Mouse (Mus musculus): ENCODE data around the gene Dlg2.

The Dlg2 gene

DNA sequence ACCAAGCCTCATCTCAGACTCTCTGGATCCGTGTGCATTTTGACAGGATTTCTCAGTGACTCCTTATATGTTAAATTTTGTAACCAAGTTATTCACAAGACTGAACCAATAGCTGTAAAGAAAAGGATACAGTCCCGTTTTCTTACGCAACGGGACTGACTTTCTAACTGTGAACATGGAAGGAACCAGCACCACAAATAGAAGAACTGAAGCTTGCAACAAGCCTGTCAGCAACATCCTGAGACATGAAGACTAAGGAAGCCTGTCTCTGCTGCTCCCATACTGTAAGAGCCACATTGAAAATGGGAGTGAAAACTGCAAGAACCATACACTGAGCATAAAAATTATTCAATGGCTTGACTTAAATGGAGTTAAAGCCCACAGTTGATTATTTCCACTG, 1981.8 kb downstream of the Dlg2 start:
- H3K9me3 ChIP-seq (ENCODE audit: low read length), result no peaks in the 10 kb centered on the region
- no peaks in the 10 kb centered on the region for H3K36me3 ChIP-seq (ENCODE audit: insufficient read depth, low read length)
- H3K4me3 ChIP-seq (replicated peaks; ENCODE audit: low read length), result no peak overlapping the region
- H3K4me1 ChIP-seq (replicated peaks; ENCODE audit: low read depth, low read length), result no peaks in the 10 kb centered on the region
- TF ChIP-seq NANOG (IDR thresholded peaks at IDR 0.05; ENCODE audit: borderline replicate concordance, low read length) (no peak), POU5F1 (IDR thresholded peaks at IDR 0.05; ENCODE audit: borderline replicate concordance, low read length) (no peak), CTCF (conservative IDR thresholded peaks at IDR 0.05; ENCODE audit: low read length) (no peak)
- H3K27me3 ChIP-seq (ENCODE audit: insufficient read depth, low read length), result no peaks in the 10 kb centered on the region

- Histone ChIP-seq H3K4me1 (replicated peaks; ENCODE audit: low read depth, low read length) (no peaks in the 10 kb centered on the region), H3K36me3 (ENCODE audit: insufficient read depth, low read length) (no peaks in the 10 kb centered on the region), H3K27me3 (ENCODE audit: insufficient read depth, low read length) (no peaks in the 10 kb centered on the region), H3K9me3 (ENCODE audit: low read length) (no peaks in the 10 kb centered on the region), H3K4me3 (replicated peaks; ENCODE audit: low read length) (no peak overlapping the region)
- TF ChIP-seq POU5F1 (IDR thresholded peaks at IDR 0.05; ENCODE audit: borderline replicate concordance, low read length) (no peak), NANOG (IDR thresholded peaks at IDR 0.05; ENCODE audit: borderline replicate concordance, low read length) (no peak), CTCF (conservative IDR thresholded peaks at IDR 0.05; ENCODE audit: low read length) (no peak)
These were observed 1984.1 kb downstream of the Dlg2 start for GRCm38 (mm10) chr7:92460578-92460977.

- H3K4me3 ChIP-seq (replicated peaks; ENCODE audit: low read length), result no peak overlapping the region
- H3K4me1 ChIP-seq (replicated peaks; ENCODE audit: low read depth, low read length), result no peaks in the 10 kb centered on the region
- no peaks in the 10 kb centered on the region for H3K27me3 ChIP-seq (ENCODE audit: insufficient read depth, low read length)
- H3K9me3 ChIP-seq (ENCODE audit: low read length), result no peaks in the 10 kb centered on the region
- TF ChIP-seq NANOG (IDR thresholded peaks at IDR 0.05; ENCODE audit: borderline replicate concordance, low read length) (no peak), POU5F1 (IDR thresholded peaks at IDR 0.05; ENCODE audit: borderline replicate concordance, low read length) (no peak), CTCF (conservative IDR thresholded peaks at IDR 0.05; ENCODE audit: low read length) (no peak)
- H3K36me3 ChIP-seq (ENCODE audit: insufficient read depth, low read length), result no peaks in the 10 kb centered on the region
These were observed 1984.8 kb downstream of the Dlg2 start for GRCm38 (mm10) chr7:92461256-92461655.

DNA sequence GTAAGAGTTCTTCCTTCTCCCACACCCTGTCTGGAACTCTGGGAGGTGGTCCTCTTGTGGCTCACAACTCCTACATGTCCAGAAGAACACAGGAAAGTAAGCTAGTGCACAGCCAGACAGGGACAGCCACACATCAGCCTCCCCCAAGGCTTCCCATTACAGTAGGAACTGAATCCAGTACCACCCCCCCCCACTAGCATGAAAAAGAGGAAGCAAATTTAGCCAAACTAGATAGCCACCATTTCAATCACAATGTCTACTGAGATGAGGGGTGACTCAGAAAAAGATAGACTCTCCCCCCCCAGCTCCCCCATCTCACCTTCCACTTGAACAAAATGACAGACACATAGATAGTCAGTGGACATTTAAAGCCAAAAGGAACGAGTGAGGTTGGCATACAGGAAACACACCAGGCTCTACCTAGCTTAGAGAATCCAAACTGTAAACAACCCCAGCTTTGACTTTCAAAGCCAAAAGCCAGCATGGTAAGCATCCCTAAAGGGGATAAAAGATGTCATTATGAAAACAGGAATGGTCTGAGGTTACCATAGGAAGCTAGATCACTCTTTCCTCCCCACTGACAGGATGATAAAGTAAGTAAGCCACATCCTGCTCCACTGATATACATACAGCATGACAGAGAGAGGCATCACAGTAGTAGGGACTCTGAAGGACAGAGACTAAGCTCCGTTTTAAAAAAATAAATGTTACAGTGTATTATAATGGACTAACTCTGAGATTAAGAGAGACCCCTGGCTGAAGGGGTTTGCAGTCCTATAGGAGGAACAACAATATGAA, 1986.8 kb downstream of the Dlg2 start:
- Histone ChIP-seq H3K4me1 (replicated peaks; ENCODE audit: low read depth, low read length) (no peaks in the 10 kb centered on the region), H3K36me3 (ENCODE audit: insufficient read depth, low read length) (no peaks in the 10 kb centered on the region), H3K9me3 (ENCODE audit: low read length) (no peaks in the 10 kb centered on the region), H3K27me3 (ENCODE audit: insufficient read depth, low read length) (no peaks in the 10 kb centered on the region), H3K4me3 (replicated peaks; ENCODE audit: low read length) (no peak overlapping the region)
- no peak for TF ChIP-seq POU5F1 (IDR thresholded peaks at IDR 0.05; ENCODE audit: borderline replicate concordance, low read length)
- TF ChIP-seq CTCF (conservative IDR thresholded peaks at IDR 0.05; ENCODE audit: low read length), result no peak
- no peak for TF ChIP-seq NANOG (IDR thresholded peaks at IDR 0.05; ENCODE audit: borderline replicate concordance, low read length)

DNA sequence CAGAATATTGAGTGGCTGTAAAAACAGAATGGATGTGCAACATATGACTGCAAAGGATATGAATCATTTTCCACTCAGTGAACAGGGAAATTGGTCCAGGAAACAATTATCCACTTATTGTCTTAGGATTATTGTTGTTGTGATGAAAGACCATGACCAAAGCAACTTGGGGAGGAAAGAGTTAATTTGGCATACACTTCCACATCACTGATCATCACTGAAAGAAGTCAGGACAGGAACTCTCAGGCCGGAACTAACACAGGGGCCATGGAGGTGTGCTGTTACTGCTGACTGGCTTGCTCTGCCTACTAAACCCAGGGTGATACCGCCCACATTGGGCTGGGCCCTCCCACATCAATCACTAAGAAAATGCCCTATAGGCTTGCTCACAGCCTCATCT, 1987.8 kb downstream of the Dlg2 start:
- no peaks in the 10 kb centered on the region for H3K4me1 ChIP-seq (replicated peaks; ENCODE audit: low read depth, low read length)
- H3K36me3 ChIP-seq (ENCODE audit: insufficient read depth, low read length), result no peaks in the 10 kb centered on the region
- H3K4me3 ChIP-seq (replicated peaks; ENCODE audit: low read length), result no peak overlapping the region
- no peak for TF ChIP-seq POU5F1 (IDR thresholded peaks at IDR 0.05; ENCODE audit: borderline replicate concordance, low read length)
- no peak for TF ChIP-seq NANOG (IDR thresholded peaks at IDR 0.05; ENCODE audit: borderline replicate concordance, low read length)
- TF ChIP-seq CTCF (conservative IDR thresholded peaks at IDR 0.05; ENCODE audit: low read length), result no peak
- no peaks in the 10 kb centered on the region for H3K27me3 ChIP-seq (ENCODE audit: insufficient read depth, low read length)
- H3K9me3 ChIP-seq (ENCODE audit: low read length), result no peaks in the 10 kb centered on the region

GRCm38 (mm10) chr7:92479143-92479542, 2002.7 kb downstream of the Dlg2 start:
- TF ChIP-seq POU5F1 (IDR thresholded peaks at IDR 0.05; ENCODE audit: borderline replicate concordance, low read length) (no peak), NANOG (IDR thresholded peaks at IDR 0.05; ENCODE audit: borderline replicate concordance, low read length) (no peak), CTCF (conservative IDR thresholded peaks at IDR 0.05; ENCODE audit: low read length) (no peak)
- Histone ChIP-seq H3K4me1 (replicated peaks; ENCODE audit: low read depth, low read length) (no peaks in the 10 kb centered on the region), H3K27me3 (ENCODE audit: insufficient read depth, low read length) (no peaks in the 10 kb centered on the region), H3K36me3 (ENCODE audit: insufficient read depth, low read length) (no peaks in the 10 kb centered on the region), H3K9me3 (ENCODE audit: low read length) (0 out of 2 replicates have a peak, but pooled peaks cover 2% of the 10 kb centered on the region), H3K4me3 (replicated peaks; ENCODE audit: low read length) (no peak overlapping the region)

- H3K4me1 ChIP-seq (replicated peaks; ENCODE audit: low read depth, low read length), result no peaks in the 10 kb centered on the region
- 0 out of 2 replicates have a peak, but pooled peaks cover 2% of the 10 kb centered on the region for H3K9me3 ChIP-seq (ENCODE audit: low read length)
- TF ChIP-seq NANOG (IDR thresholded peaks at IDR 0.05; ENCODE audit: borderline replicate concordance, low read length), result no peak
- TF ChIP-seq POU5F1 (IDR thresholded peaks at IDR 0.05; ENCODE audit: borderline replicate concordance, low read length), result no peak
- no peak for TF ChIP-seq CTCF (conservative IDR thresholded peaks at IDR 0.05; ENCODE audit: low read length)
- no peaks in the 10 kb centered on the region for H3K27me3 ChIP-seq (ENCODE audit: insufficient read depth, low read length)
- no peaks in the 10 kb centered on the region for H3K36me3 ChIP-seq (ENCODE audit: insufficient read depth, low read length)
- H3K4me3 ChIP-seq (replicated peaks; ENCODE audit: low read length), result no peak overlapping the region
These were observed 2003.3 kb downstream of the Dlg2 start for GRCm38 (mm10) chr7:92479748-92480147.

DNA sequence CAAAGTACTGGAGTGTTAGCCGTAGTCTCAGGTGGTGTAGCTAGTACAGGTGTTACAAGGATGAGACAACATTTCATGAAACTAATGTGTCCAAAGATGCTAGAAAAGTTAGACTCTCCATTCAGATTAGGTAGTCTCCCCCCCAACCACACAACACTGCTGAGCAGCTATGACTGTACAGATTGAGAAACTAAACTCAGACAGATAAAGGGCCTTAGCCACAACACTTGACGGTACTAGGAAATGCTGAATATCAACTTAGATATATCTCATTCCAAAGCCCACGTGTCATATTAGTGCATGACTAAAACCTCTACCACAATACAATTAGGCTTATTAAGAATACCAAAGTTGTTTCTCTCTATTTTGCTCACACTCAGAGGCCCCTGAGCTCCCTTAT, 2006.9 kb downstream of the Dlg2 start:
- Histone ChIP-seq H3K9me3 (ENCODE audit: low read length) (no peaks in the 10 kb centered on the region), H3K36me3 (ENCODE audit: insufficient read depth, low read length) (no peaks in the 10 kb centered on the region), H3K4me1 (replicated peaks; ENCODE audit: low read depth, low read length) (no peaks in the 10 kb centered on the region), H3K27me3 (ENCODE audit: insufficient read depth, low read length) (no peaks in the 10 kb centered on the region), H3K4me3 (replicated peaks; ENCODE audit: low read length) (no peak overlapping the region)
- no peak for TF ChIP-seq NANOG (IDR thresholded peaks at IDR 0.05; ENCODE audit: borderline replicate concordance, low read length)
- TF ChIP-seq POU5F1 (IDR thresholded peaks at IDR 0.05; ENCODE audit: borderline replicate concordance, low read length), result no peak
- no peak for TF ChIP-seq CTCF (conservative IDR thresholded peaks at IDR 0.05; ENCODE audit: low read length)
